Mouse (Mus musculus): ENCODE measurements at regions not wholly inside any gene's neighbourhood (a gene's known extent, or its start where the extent isn't known, plus 50 kb on each side); places are given as distances from the start of the nearest gene placed in this dataset.

- no peaks in the 10 kb centered on the region for H3K4me1 ChIP-seq
- ATAC-seq (replicated peaks): no peak
- WGBS: 87% methylated on average over 1 of the region's 1 CpGs
Observed at GRCm38 (mm10) chr1:108558882-108559281, 969.1 kb downstream of the Serpinb8 start.

GRCm38 (mm10) chr1:108562981-108563380 lies 973.2 kb downstream of the Serpinb8 start:
- no peak for ATAC-seq (replicated peaks)
- Histone ChIP-seq H3K4me1 (no peaks in the 10 kb centered on the region), H3K4me3 (no peak overlapping the region), H3K4me2 (replicated peaks) (no peak overlapping the region), H3K27me3 (no peaks in the 10 kb centered on the region), H3K36me3 (no peaks in the 10 kb centered on the region), H3K27ac (replicated peaks) (no peak overlapping the region), H3K9me3 (no peaks in the 10 kb centered on the region), H3K9ac (replicated peaks) (no peak overlapping the region)
- WGBS: 55% methylated on average over 1 of the region's 1 CpGs

More at GRCm38 (mm10) chr1:108558882-108559281, 969.1 kb downstream of the Serpinb8 start:
- Histone ChIP-seq H3K4me2 (replicated peaks) (no peak overlapping the region), H3K36me3 (no peaks in the 10 kb centered on the region), H3K27ac (replicated peaks) (no peak overlapping the region), H3K9me3 (no peaks in the 10 kb centered on the region), H3K4me3 (no peak overlapping the region), H3K27me3 (no peaks in the 10 kb centered on the region), H3K9ac (replicated peaks) (no peak overlapping the region)

- H3K36me3 ChIP-seq: no peaks in the 10 kb centered on the region
- no peaks in the 10 kb centered on the region for H3K27me3 ChIP-seq
- ATAC-seq (replicated peaks): peak; percentile 60; the same call in 1 of the 2 replicates
- H3K9ac ChIP-seq (replicated peaks): no peak overlapping the region
- H3K9me3 ChIP-seq: no peaks in the 10 kb centered on the region
- H3K4me1 ChIP-seq: peaks cover 3% of the 10 kb centered on the region; the same call in 1 of the 2 replicates
- no peak overlapping the region for H3K27ac ChIP-seq (replicated peaks)
- 38% methylated on average over 3 of the region's 3 CpGs for WGBS
- no peak overlapping the region for H3K4me3 ChIP-seq
- H3K4me2 ChIP-seq (replicated peaks): no peak overlapping the region
Observed at GRCm38 (mm10) chr1:108571977-108572376, 982.2 kb downstream of the Serpinb8 start.

- Histone ChIP-seq H3K27me3 (no peaks in the 10 kb centered on the region), H3K9me3 (no peaks in the 10 kb centered on the region), H3K36me3 (no peaks in the 10 kb centered on the region), H3K27ac (replicated peaks) (no peak overlapping the region), H3K4me2 (replicated peaks) (no peak overlapping the region), H3K4me3 (no peak overlapping the region), H3K9ac (replicated peaks) (no peak overlapping the region), H3K4me1 (peaks cover 3% of the 10 kb centered on the region; the same call in 1 of the 2 replicates)
- peak; percentile 43; the same call in 1 of the 2 replicates for ATAC-seq (replicated peaks)
Observed at GRCm38 (mm10) chr1:108572765-108573164, 983.0 kb downstream of the Serpinb8 start.

- no peak for ATAC-seq (replicated peaks)
- no peaks in the 10 kb centered on the region for H3K36me3 ChIP-seq
- WGBS: 51% methylated on average over 6 of the region's 6 CpGs
Observed at GRCm38 (mm10) chr1:108576806-108577205, 987.0 kb downstream of the Serpinb8 start.

GRCm38 (mm10) chr1:108577793-108578192 lies 988.0 kb downstream of the Serpinb8 start:
- Histone ChIP-seq H3K27me3 (no peaks in the 10 kb centered on the region), H3K4me1 (peaks cover 3% of the 10 kb centered on the region; the same call in 1 of the 2 replicates), H3K36me3 (no peaks in the 10 kb centered on the region), H3K4me2 (replicated peaks) (no peak overlapping the region), H3K9ac (replicated peaks) (no peak overlapping the region), H3K9me3 (no peaks in the 10 kb centered on the region), H3K4me3 (no peak overlapping the region), H3K27ac (replicated peaks) (no peak overlapping the region)
- WGBS: 39% methylated on average over 3 of the region's 3 CpGs
- ATAC-seq (replicated peaks): peak; percentile 86

More at GRCm38 (mm10) chr1:108576806-108577205, 987.0 kb downstream of the Serpinb8 start:
- Histone ChIP-seq H3K27ac (replicated peaks) (0 out of 2 replicates have a peak overlapping the region, but pooled peaks have one; percentile 31), H3K9me3 (no peaks in the 10 kb centered on the region), H3K4me2 (replicated peaks) (no peak overlapping the region), H3K27me3 (no peaks in the 10 kb centered on the region), H3K4me3 (no peak overlapping the region), H3K4me1 (peaks cover 3% of the 10 kb centered on the region; the same call in 1 of the 2 replicates), H3K9ac (replicated peaks) (no peak overlapping the region)

GRCm38 (mm10) chr1:108592720-108593422 lies 1003.1 kb downstream of the Serpinb8 start:
- 90% methylated on average over 3 of the region's 3 CpGs for WGBS

GRCm38 (mm10) chr1:108597129-108597528 lies 1007.3 kb downstream of the Serpinb8 start:
- Histone ChIP-seq H3K36me3 (no peaks in the 10 kb centered on the region), H3K4me3 (no peak overlapping the region), H3K4me2 (replicated peaks) (no peak overlapping the region), H3K9me3 (no peaks in the 10 kb centered on the region), H3K27ac (replicated peaks) (no peak overlapping the region), H3K27me3 (no peaks in the 10 kb centered on the region), H3K9ac (replicated peaks) (no peak overlapping the region), H3K4me1 (no peaks in the 10 kb centered on the region)
- WGBS: 93% methylated on average over 11 of the region's 11 CpGs
- ATAC-seq (replicated peaks): no peak

More at GRCm38 (mm10) chr1:108592720-108593422, 1003.1 kb downstream of the Serpinb8 start:
- no peaks in the 10 kb centered on the region for H3K36me3 ChIP-seq
- H3K4me1 ChIP-seq: no peaks in the 10 kb centered on the region
- no peak for ATAC-seq (replicated peaks)
- no peaks in the 10 kb centered on the region for H3K9me3 ChIP-seq
- H3K4me3 ChIP-seq: no peak overlapping the region
- H3K9ac ChIP-seq (replicated peaks): no peak overlapping the region
- H3K27ac ChIP-seq (replicated peaks): no peak overlapping the region
- H3K27me3 ChIP-seq: no peaks in the 10 kb centered on the region
- H3K4me2 ChIP-seq (replicated peaks): no peak overlapping the region
